Mouse (Mus musculus) right cerebral cortex, postnatal 36 days (tissue): Measurements from ENCODE around the gene Olfr1.

Experiments used
- DNase-seq, 2 experiments: peaks; one replicate each; pipeline ENCODE4 v3.0.0; 2022; ENCODE audit warnings: low spot score in 2 of 2, mixed read lengths in 1 of 2

Gene Olfr1

DNA sequence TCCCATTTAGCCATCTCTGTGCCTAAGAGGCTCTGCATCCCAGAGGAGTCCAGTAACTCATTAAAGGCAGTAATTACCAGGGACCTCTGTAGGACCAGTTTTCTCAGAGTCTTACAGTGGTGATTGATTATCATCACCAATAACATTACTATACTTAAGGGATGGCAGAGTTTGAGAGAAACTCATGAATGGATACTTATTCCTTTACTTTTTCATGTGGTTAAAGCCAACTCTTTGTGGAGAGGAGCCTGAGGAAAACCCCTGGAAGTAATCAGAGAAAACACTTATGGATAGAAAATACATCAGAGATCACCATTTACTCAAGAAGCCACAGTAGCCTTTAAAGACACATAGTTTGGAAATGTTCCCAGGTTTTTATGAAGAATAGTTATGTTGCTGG, at the start of gene Olfr1:
Gene Olfr1 (minus strand): TSS at position 101 of the 400 bp plus-strand sequence.
- DNase-seq = no peak

DNA sequence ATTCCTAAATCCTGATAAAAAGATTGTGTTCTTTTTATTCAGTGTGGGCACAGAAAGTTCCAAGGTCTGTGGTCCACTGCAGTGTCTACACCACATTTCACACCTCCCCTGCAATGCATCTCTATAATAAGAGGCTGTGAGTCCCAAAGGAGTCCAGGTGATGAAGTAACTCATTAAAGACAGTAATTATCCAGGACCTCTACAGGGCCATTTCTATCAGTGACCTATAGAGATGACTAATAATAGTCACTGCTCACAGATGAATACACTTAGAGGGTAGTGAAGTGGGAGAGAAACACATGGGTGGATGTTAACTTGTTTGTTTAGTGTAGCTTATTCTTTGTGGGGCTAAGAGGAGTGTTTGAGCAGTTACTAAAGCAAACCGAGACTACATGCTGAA, 29.0 kb upstream of the Olfr1 start, which contains the start of gene Olfr378:
Gene Olfr378 (minus strand): TSS at position 101 of the 400 bp plus-strand sequence.
- no peak for DNase-seq

DNA sequence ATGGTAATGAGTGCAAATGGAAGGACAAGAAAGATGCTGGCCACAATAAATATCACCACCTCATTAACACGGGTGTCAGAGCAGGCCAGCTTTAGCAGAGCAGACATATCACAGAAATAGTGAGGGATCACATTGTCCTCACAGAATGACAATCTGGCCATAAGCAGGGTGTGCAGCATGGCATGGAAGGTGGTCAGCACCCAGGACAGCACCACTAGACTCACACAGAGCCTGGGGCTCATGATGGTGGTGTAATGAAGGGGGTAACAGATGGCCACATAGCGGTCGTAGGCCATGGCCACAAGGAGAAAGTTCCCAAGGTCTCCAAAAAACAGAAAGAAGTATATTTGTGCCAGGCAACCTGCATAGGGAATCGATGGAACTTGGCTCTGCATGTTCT, 4.0 kb downstream of the Olfr1 start:
- no peak for DNase-seq

DNA sequence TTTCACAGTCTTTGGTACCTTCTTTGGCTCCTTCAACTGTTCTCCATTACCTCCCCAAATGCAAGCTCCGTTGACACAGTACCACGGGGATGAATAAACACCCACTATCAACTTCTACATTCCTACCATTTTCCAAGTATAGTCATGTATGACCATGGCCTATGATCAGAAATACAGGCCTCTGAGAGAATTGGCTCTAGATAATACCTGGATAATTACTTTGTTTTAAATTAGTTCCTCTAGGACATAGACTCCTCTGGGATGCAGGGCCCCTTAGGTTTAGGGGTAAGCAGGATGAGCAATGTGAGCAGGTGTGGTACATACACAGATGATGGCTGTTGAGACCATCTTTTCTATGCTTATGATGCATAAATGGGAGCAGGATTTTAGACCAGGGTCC, 28.5 kb downstream of the Olfr1 start, which contains the start of gene Olfr376:
Gene Olfr376 (plus strand): TSS at position 301 of the 400 bp plus-strand sequence.
- DNase-seq = no peak

DNA sequence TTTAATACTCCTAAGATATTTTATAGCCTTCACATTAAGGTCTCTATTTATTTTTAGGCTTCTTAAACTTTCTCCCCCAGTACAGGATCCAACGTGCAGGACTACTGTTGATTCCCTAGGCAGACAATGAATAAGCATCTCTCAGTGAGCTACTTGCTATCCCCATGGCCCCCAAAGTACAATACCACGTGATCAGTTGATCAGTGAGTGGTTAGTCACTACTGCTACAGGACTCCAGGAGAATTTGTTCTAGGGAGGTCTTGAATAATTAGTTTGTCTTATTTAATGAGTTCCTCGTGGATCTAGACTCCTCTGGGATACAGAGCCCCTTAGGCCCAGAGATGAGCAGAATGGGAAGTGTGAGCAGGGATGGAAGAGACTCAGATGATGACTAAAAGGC, 48.9 kb downstream of the Olfr1 start, which contains the start of gene Olfr20:
Gene Olfr20 (plus strand): TSS at position 301 of the 400 bp plus-strand sequence.
- DNase-seq = no peak
